Mouse (Mus musculus): ENCODE results near the gene Proca1.

GRCm38 (mm10) chr11:78183884-78184514 is 9.2 kb upstream of the Proca1 start:
- no peak for TF ChIP-seq EP300 (IDR thresholded peaks at IDR 0.05; ENCODE audit: low read depth)
- TF ChIP-seq CTCF (IDR thresholded peaks at IDR 0.05; ENCODE audit: low read depth): no peak

Measured in heart, postnatal 0 days (tissue).